Mouse (Mus musculus) v-Abl transformed pro-B cells (cell line): ENCODE results near the gene Esyt2.

Source experiments
- in situ Hi-C, 2 experiments: fragments of 400-800 bp; cut with MboI; formaldehyde crosslinking; loops; one replicate each; pipeline ENCODE4 v1.15.1; 2025; ENCODE audit not compliant: unreplicated experiment in 2 of 2

Esyt2 gene

GRCm38 (mm10) chr12:116278541-116278940, 2.5 kb upstream of the Esyt2 start:
- in situ Hi-C loops: loop anchor here in 1 of 2 experiments (25.0 kb wide), 1 partner anchor 134 kb away; the partner anchor contains the start of gene Ncapg2

DNA sequence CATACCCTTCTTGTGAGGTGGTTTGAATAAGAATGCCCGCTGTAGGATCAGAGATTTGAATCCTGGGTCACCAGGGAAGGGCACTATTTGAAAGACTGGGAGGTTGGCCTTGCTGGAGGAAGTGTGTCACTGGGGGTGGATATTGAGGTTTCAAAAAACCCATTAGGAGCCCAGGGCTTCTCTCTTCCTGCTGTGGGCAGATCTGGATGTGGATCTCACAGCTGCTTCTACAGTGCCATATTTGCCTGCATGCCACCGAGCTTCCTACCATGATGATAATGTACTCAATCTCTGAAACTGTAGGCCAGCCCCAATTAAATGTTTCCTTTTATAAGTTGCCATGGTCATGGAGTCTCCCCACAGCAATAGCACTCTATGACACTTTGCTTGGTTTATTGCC, 1.8 kb upstream of the Esyt2 start:
- in situ Hi-C loops: loop anchor here in 1 of 2 experiments (25.0 kb wide), 1 partner anchor 133 kb away; the partner anchor contains the start of gene Ncapg2

DNA sequence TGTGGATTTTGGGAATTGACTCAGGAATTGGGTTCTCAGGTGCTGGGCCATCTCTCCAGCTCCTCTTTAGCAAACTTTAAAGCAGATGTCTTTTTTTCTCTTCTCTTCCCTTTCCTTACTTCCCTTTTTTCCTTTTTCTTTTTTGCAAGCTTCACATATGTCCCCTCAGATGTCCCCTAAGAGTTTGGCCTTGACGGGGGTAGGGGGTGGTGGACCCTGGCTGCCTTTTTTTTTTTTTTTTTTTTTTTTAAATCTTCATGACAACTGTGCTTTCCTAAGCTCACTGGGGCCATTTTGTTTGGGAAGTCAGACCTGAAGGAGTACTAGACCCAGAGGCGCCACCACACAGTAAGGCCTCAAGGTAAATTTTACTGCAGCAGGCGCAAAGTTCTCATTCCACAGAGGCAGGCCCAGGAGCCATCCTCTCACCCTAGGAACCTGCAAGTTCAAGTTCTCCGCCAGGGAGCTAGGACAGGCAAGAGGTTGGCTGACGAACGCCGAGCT, 795 bp upstream of the Esyt2 start:
- in situ Hi-C loops: loop anchor here (5.0 to 25.0 kb wide), 2 partner anchors 127 to 132 kb away; partner anchors contain the start of gene Ncapg2 (in 2 of the 2)

DNA sequence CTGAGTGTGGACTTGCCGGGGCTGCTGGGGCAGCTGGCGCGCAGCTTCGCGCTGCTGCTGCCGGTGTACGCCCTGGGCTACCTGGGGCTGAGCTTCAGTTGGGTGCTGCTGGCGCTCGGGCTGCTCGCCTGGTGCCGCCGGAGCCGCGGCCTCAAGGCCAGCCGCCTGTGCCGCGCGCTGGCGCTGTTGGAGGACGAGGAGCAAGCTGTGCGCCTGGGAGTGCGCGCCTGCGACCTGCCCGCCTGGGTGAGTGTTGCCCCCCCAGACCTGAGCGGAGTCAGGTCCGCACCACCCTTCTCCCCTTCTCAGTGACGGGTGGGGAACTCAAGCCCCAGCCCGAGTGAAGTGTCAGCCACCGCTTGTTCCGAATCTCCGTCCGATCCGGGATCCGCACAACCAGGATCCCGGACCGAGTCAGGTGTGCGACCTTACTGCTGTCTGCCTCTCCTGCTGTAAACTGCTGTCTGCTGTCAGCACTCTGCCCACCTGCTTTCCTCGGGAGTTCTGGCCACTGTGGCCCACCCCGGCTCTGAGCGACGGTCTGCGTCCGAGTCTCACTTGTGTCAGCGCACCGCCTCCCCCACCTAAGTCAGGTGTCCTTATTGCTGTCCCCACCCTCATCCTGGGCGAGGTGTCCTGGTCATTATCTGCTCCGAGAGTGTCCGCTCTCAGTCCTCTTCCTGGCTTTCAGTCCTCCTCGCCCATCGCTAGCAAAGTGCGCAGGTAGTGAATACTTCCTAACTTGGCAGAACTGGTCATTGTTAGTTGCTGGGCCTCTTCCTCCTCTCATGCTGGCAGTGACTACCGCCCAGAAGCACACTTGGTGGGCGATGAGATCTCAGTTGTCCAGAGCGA, 658 bp downstream of the Esyt2 start:
- in situ Hi-C loops: loop anchor here (5.0 to 25.0 kb wide), 2 partner anchors 126 to 131 kb away; partner anchors contain the start of gene Ncapg2 (in 2 of the 2)

- in situ Hi-C loops: loop anchor here (5.0 to 25.0 kb wide), 2 partner anchors 124 to 129 kb away; partner anchors contain the start of gene Ncapg2 (in 2 of the 2)
These were observed 1.9 kb downstream of the Esyt2 start for GRCm38 (mm10) chr12:116282856-116283255.

GRCm38 (mm10) chr12:116283511-116283910, 2.5 kb downstream of the Esyt2 start:
- in situ Hi-C loops: loop anchor here (5.0 to 25.0 kb wide), 2 partner anchors 124 to 129 kb away; partner anchors contain the start of gene Ncapg2 (in 2 of the 2)

DNA sequence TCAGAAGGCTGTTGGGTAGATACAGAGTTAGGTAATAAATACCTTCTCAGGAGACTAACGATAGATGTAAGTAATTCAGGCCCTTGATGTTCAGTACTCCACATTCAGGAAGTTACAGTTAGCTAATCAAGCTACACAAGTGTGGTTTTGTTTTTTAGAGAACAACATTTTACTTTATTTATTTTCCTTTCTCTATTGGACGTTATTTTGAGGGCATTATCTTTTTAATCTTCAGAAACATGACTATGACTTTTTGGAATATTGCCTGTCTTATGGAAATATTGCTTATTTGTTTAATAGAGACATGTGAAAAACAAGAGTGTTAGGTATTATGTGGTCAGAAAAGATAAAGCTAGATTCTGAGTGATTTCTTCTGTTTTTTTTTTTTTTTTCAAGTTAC, 12.2 kb downstream of the Esyt2 start:
- in situ Hi-C loops: loop anchor here in 1 of 2 experiments (25.0 kb wide), 1 partner anchor 119 kb away; the partner anchor contains the start of gene Ncapg2

DNA sequence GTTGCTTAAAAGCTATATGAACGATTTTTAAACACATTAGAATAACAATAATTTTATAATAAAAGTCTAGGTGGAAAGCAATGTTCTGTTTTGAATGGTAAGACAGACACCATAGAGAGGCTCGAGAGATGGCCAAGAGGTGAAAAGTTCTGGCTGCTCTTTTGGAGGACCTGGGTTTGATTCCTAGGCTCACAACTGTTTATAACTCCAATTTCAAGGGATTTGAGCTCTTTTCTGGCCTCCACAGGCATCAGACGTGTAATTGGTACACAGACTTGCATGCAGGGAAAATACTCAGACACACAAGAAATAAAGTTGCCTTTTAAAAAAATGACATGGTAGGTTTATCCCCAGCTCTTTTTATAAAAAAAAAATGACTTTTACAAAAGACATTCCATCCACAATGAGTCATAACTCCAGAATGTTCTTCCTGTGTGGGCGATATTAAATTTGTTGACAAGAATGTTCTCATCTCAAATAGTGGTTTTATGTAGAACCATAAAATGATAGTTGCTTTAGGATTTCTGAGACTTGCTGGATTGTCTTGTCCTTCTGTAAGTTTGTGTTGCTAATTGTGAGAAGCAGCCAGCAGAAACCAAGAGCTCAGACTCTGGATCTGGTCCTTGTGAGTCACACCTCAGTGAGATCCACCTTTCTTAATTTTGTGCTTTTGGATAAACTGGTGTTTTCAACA, 12.8 kb downstream of the Esyt2 start:
- in situ Hi-C loops: loop anchor here in 1 of 2 experiments (25.0 kb wide), 1 partner anchor 119 kb away; the partner anchor contains the start of gene Ncapg2

DNA sequence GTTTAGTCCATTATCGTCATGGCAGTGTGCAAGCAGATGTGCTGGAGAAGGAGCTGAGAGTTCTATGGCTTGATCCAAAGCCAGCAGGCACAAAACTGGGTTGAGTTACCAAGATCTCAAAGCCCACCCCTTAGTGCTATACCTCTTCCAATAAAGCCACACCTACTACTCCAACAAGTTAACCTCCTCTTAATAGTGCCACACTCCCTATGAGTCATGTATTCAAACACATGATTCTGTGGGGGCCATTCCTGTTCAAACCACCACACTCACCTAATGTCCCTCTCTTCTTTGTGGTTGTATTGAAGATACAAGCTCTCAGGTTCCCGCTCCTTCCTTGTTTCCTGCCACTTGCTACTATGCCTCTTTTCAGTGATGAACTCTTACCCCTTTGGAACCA, 18.9 kb downstream of the Esyt2 start:
- in situ Hi-C loops: loop anchor here in 1 of 2 experiments (25.0 kb wide), 1 partner anchor 112 kb away; the partner anchor contains the start of gene Ncapg2

DNA sequence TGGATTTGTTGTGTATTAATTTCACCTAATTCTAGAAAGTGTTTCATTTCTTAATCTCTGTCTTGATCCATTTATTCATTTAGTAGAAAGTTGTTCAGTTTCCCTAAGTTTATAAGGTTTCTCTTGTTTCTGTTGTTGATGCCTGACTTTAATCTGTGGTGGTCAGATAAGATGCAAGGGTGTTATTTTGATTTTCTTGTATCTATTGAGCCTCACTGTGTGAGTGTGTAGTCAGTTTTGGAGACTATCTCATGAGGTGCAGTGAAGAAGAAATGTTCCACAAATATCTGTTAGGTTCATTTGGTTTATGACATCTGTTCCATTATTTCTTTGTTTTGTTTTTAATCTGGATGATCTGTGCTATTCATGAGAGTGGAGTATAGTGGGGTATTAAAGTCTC, 21.2 kb downstream of the Esyt2 start:
- in situ Hi-C loops: no loop called here

DNA sequence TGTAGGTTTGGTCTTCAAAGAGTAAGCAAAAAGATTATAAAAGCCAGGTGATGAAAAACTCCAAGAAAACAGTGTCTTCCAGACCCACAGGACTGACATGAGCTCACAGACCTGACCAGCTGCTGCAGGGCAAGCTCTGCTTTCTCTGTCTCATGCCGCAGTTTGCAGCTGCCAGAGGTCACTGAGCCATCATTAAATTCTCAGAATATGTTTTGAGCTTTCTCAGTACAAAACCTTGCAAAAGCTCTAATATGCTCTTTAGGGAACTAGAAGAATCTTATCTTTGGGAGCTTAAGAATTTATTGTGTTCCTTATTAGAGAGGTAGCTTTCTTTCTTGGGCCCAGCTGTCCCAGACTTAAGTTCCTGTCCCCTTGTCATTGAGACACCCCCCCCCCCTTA, 25.0 kb downstream of the Esyt2 start:
- in situ Hi-C loops: no loop called here

DNA sequence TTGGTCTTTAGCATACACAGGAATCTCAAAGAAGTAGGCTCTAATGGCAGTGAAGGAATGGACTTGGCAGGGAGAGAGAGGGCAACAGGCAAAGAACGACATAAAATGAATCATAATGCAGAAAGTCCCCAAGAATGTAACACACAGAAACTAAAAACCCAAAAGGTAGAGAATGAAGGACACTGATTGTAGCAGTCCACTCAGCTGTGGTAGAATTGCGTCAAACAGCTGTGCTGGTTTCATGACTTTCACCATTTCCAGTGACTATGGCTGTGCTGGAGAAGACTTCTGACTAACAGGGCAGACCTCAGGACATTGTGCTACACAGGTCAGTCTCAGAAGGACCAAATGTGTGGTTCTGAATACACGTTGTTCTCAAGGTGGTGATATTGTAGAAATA, 26.9 kb downstream of the Esyt2 start:
- in situ Hi-C loops: no loop called here

GRCm38 (mm10) chr12:116308612-116309011, 27.6 kb downstream of the Esyt2 start:
- in situ Hi-C loops: no loop called here

DNA sequence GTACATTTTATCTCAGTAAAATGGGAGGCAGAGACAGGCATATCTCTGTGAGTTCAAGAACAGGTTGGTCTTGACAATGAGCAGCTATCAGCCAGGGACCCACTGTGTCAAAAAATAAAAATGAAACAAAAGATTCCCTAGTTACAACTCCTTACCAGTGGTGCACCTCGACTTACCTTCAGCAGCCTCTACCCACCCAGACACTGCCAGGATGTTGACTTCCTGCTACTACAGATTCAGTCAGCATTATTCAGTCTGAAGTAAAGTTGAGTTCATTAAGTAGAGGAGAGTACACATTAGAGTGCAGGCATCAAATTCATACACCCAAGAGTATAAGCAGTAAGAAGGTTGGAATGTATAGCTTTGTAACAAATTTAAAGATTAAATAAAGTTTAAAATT, 32.8 kb downstream of the Esyt2 start:
- in situ Hi-C loops: no loop called here

DNA sequence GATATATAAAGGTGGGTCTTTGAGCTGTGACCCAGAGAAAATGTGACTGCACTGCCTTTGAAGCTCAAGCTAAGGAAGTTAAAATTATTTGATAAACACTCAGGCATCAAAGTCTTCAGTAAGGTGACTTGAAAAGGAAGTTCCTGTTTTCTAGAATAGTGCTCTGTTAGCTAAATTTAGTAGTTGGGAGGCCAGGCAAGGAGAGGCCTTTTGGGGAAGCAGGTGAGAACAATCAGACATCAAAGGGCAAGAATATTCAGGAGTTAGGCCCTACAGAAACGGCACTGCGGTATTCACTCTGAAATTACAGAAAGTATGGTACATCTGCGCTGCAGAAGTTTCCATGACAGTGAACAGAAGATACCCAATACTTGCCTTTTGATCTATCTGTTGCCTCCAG, 34.5 kb downstream of the Esyt2 start:
- in situ Hi-C loops: no loop called here

- in situ Hi-C loops: no loop called here
These were observed 36.8 kb downstream of the Esyt2 start for GRCm38 (mm10) chr12:116317818-116318217.

- in situ Hi-C loops: no loop called here
These were observed 44.5 kb downstream of the Esyt2 start for GRCm38 (mm10) chr12:116325545-116325944.

DNA sequence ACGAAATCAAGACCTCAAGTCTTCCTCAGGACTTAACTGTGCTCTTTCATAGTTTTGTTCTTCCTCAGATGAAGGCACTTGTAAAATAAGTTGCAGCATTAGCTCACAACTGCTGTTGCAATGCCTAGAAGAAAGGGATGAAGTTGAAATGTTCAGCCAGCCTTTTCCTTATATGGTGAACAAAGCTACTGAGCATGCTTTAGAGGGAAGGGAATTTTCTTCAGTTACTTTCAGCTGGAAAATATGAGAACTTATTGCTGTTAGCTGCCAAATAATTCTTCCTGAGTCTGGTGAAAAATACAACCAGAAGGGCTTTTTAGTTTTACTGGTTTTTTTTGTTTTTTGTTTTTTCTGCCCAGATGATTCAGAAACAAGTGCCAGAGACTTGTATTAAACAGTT, 45.2 kb downstream of the Esyt2 start:
- in situ Hi-C loops: no loop called here

DNA sequence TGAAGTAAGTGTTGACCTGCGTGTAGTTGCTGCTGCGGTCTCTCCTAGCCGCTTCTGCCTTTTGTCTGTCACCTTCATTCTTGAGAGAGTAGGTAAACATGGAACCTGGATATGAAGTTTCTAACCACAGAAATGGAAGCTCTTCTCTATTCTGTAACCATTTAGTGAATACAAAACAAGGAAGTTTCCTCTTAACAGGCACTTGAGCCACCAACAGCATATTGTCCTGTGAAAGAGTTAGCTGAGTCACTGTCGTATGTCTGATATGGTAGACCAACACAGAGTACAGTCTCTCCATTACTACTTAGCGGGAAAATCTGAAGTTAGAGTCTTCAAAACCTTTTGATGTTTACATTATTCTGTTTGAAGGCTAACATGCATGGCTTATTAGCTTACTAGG, 53.3 kb downstream of the Esyt2 start:
- in situ Hi-C loops: no loop called here

- in situ Hi-C loops: no loop called here
These were observed 59.2 kb downstream of the Esyt2 start for GRCm38 (mm10) chr12:116340160-116340559.

DNA sequence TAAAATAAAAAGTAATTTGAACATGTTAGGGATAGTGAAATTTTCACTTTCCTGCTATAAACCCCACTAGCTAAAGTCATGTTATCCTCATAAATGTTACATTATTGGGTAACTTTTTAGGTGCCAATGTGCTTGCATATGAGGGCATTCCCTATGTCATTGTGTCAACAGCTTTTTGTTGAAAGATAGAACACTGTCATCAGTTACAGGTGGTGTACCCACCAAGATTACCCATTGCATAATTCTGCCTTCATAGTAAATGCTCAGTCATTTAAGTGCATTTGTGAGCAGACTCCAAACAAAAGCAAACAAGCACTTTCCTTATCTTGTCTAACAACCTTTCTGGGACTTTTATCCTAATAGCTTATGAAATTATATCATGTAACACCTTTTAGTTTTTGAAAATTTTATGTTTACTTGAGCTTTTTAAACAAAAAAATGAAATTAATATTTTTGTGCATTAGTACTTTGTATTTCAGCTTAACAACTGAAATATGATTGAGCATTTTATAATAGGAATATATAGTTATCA, 67.8 kb downstream of the Esyt2 start:
- in situ Hi-C loops: no loop called here
